Mouse (Mus musculus) heart, adult 18-20 months (tissue): ENCODE measurements at regions not wholly inside any gene's neighbourhood (a gene's known extent, or its start where the extent isn't known, plus 50 kb on each side); places are given as distances from the start of the nearest gene placed in this dataset.
"Not testable (repeated sequence)": the region's sequence is repeated elsewhere in the genome, so short reads cannot be mapped to it uniquely, and the experiment has no call there.

ENCODE experiments used
- DNase-seq, 2 experiments: peaks; one replicate each; pipeline ENCODE4 v3.0.0; 2021 to 2022; ENCODE audit warnings: mixed read lengths in 1 of 2

GRCm38 (mm10) chr3:98968811-98969210 lies 75.8 kb upstream of the Hao2 start:
- no peak for DNase-seq

- peak; percentile 6 to 34 for DNase-seq
These were observed 82.7 kb upstream of the Hao2 start for GRCm38 (mm10) chr3:98975777-98976176.

GRCm38 (mm10) chr3:98982787-98983186 lies 89.7 kb upstream of the Hao2 start:
- no peak for DNase-seq

GRCm38 (mm10) chr3:98987266-98987665 lies 94.2 kb upstream of the Hao2 start:
- not testable (repeated sequence) for DNase-seq

GRCm38 (mm10) chr3:98990801-98991200 lies 97.8 kb upstream of the Hao2 start:
- peak; percentile 18 to 45 for DNase-seq

- no peak for DNase-seq
These were observed 98.2 kb upstream of the Hao2 start for GRCm38 (mm10) chr3:98991276-98991675.

GRCm38 (mm10) chr3:98994086-98994485 lies 101.0 kb upstream of the Hao2 start:
- peak in 1 of 2 experiments; percentile 10 for DNase-seq

GRCm38 (mm10) chr3:99030636-99031035 lies 110.2 kb upstream of the Wars2 start:
- no peak for DNase-seq

- DNase-seq = no peak
These were observed 94.7 kb upstream of the Wars2 start for GRCm38 (mm10) chr3:99046190-99046589.

- no peak for DNase-seq
These were observed 93.7 kb upstream of the Wars2 start for GRCm38 (mm10) chr3:99047156-99047555.

GRCm38 (mm10) chr3:99049305-99049704 lies 91.6 kb upstream of the Wars2 start:
- DNase-seq = no peak

- no peak for DNase-seq
These were observed 88.7 kb upstream of the Wars2 start for GRCm38 (mm10) chr3:99052176-99052575.

GRCm38 (mm10) chr3:99067168-99067567 lies 73.7 kb upstream of the Wars2 start:
- no peak for DNase-seq
